Mouse (Mus musculus) kidney, postnatal 25 days (tissue): Measurements from ENCODE around the gene Imp3.
A peak's percentile ranks its signal among the peaks of the same experiment; 100 is the strongest.
"Not testable (repeated sequence)": the region's sequence is repeated elsewhere in the genome, so short reads cannot be mapped to it uniquely, and the experiment has no call there.

Source experiments
- DNase-seq, 2 experiments: peaks; one replicate each; pipeline ENCODE4 v3.0.0; 2021; ENCODE audit warnings: mixed read lengths in 2 of 2

The Imp3 gene

GRCm38 (mm10) chr9:56923841-56924650 lies 13.2 kb upstream of the Imp3 start:
- no peak for DNase-seq

DNA sequence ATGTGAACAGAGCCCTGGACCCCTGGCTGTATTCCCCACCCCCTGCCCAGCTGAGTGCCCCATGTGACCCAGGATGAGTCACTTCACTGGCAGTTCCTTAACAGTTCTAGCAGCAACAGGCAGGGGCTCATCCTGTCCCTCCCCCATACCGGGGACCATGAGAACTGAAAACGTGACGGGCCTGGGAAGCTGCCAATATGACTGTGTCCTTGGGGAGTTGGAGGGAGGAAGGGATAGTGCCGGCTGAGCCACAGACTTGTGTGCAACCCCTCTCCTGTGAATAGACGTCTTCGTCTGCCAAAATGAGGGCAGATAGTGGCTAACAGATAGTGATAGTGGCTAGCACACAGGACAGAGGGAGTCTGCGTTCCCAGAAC lies 12.6 kb upstream of the Imp3 start:
- peak; percentile 91 to 92 for DNase-seq

- no peak for DNase-seq
These were observed 11.8 kb upstream of the Imp3 start for GRCm38 (mm10) chr9:56925291-56926024.

DNA sequence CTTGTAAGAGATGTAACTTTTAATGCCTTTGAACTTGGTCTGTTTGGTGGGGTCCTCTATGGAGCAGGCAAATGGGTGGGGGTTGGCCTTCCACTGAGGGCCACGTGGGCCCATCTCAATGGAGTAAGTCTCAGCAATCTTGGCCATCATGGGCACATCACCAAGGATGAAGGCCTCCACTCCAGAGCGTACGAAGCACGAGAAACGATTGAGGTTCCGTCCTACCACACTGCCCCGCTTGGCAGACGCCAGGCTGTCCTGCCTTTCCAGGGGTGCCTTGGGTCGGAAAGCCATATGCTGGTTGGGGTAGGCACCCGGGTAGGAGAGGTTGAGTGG lies 11.3 kb upstream of the Imp3 start:
- DNase-seq = no peak

GRCm38 (mm10) chr9:56926387-56926786 lies 10.9 kb upstream of the Imp3 start:
- DNase-seq = no peak

- peak; percentile 64 to 79 for DNase-seq
These were observed 9.9 kb upstream of the Imp3 start for GRCm38 (mm10) chr9:56927191-56928012.

GRCm38 (mm10) chr9:56928041-56928811 lies 9.0 kb upstream of the Imp3 start, which contains the start of gene Snx33:
Snx33 (minus strand) TSS chr9:56928371.
- peak; percentile 96 to 97 for DNase-seq

- DNase-seq = no peak
These were observed 7.8 kb upstream of the Imp3 start for GRCm38 (mm10) chr9:56929496-56929895.

GRCm38 (mm10) chr9:56930556-56930955 lies 6.7 kb upstream of the Imp3 start:
- DNase-seq = no peak

GRCm38 (mm10) chr9:56936861-56937222 lies 433 bp upstream of the Imp3 start:
- no peak for DNase-seq

DNA sequence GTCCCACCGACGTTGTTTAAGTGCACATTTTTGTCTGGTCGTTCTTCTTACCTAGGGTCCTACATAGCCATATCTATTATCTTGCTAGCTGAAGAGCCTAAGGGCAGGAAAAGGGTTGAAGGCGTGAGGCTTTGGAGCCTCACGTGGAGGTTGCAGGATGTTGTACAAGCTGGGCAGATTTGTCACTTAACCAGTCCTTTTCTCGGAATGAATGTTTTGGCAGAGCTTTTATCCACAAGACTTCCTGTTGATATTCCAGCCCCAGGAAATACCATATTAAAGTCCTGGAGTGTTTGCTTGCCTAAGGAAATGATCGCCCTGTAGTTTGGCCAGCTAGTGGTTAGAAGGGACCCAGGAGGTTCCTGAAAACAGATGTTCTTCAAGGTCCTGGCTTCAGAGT lies 1.1 kb downstream of the Imp3 start:
- DNase-seq = peak; percentile 21 to 58

- peak in 1 of 2 experiments; percentile 64 for DNase-seq
These were observed 10.2 kb downstream of the Imp3 start for GRCm38 (mm10) chr9:56947481-56947880.

- not testable (repeated sequence) for DNase-seq
These were observed 11.4 kb downstream of the Imp3 start for GRCm38 (mm10) chr9:56948699-56949098.

- no peak for DNase-seq
These were observed 12.5 kb downstream of the Imp3 start for GRCm38 (mm10) chr9:56949767-56950166.

- DNase-seq = peak; percentile 98 to 99
These were observed 13.4 kb downstream of the Imp3 start, which contains the start of gene Snupn for GRCm38 (mm10) chr9:56950414-56951400. Snupn (plus strand) TSS chr9:56950878.

DNA sequence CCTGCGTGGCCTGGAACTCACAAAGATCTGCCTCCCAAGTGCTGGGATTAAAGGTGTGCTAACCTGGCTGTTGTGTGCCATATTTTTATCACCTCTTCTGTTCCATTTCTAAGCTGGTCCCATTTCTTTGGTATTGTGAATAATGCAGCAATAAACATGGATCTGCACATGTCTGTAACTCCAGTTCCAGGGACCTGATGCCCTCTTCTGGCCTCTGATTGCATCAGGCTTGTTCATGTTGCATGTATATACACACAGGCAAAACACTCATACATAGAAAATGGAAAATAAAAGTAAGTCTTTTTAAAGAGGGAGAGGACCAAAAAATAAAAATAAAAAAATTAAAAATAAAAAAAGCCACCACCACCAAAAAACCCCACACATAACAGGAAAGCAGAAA lies 16.3 kb downstream of the Imp3 start:
- no peak for DNase-seq

GRCm38 (mm10) chr9:56956966-56957675 lies 19.8 kb downstream of the Imp3 start:
- DNase-seq = no peak

- no peak for DNase-seq
These were observed 21.4 kb downstream of the Imp3 start for GRCm38 (mm10) chr9:56958689-56959088.

GRCm38 (mm10) chr9:56961591-56961990 lies 24.3 kb downstream of the Imp3 start:
- DNase-seq = no peak

GRCm38 (mm10) chr9:56970158-56970557 lies 32.9 kb downstream of the Imp3 start:
- no peak for DNase-seq
